9 mouse cellular contexts compared by ENCODE assay signal in the genomic region with DNA sequence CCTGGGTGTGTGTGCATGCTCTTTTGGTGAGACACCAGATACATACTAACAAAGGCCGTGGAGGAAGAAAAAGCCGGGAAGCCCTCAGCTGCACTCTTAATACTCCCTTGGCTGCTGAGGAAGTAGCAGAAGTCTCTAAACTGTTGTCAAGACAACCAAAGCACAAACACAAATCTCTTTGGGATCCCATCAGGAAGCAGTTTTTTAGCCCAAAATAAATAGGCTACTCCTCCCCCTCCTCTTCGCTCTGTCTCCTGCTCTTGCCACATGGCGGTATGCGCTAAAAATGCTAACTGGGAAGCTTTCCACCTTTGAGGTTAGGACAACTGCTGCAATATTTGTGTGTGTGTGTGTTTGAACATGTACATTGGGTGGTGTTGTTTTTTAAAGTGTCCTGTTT. TPM values are rescaled to one million over a fixed set of nuclear protein-coding genes. Genes with fewer than 3 reads are reported as not detected.
A peak's percentile ranks its signal among the peaks of the same experiment; 100 is the strongest.
DNase-seq lines count a peak whose midpoint lies in the region; ATAC-seq and TF ChIP-seq lines count a peak whose summit lies in the region.
"Had no signal": no experiment of that assay in that cellular context is flagged by ENCODE, and none has a peak within 500 bp of the region (broad histone marks: within the 10 kb centered on the region; RNA-seq: fewer than 3 reads in every experiment).

No protein-coding gene starts in this region.

- H3K4me1 ChIP-seq in kidney, adult 2 months (ENCODE audit: control insufficient read depth, insufficient read depth, low read length) = 0 out of 2 replicates have a peak, but pooled peaks cover 2% of the 10 kb centered on the region
- H3K4me1 ChIP-seq in embryonic facial prominence, embryonic 14.5 days (ENCODE audit: control insufficient read depth, insufficient read depth, low read length) = peaks cover 16% of the 10 kb centered on the region; the same call in 1 of the 2 replicates
- H3K4me1 ChIP-seq in hindbrain, embryonic 13.5 days (replicated peaks) = peaks cover 54% of the 10 kb centered on the region
- peaks cover 30% of the 10 kb centered on the region for H3K4me1 ChIP-seq in midbrain, embryonic 11.5 days (ENCODE audit: control insufficient read depth, insufficient read depth, low read length)

- H3K9me3 ChIP-seq in embryonic facial prominence, embryonic 14.5 days (ENCODE audit: control insufficient read depth, low read length) = no peaks in the 10 kb centered on the region
- H3K9me3 ChIP-seq in hindbrain, embryonic 13.5 days = no peaks in the 10 kb centered on the region
- H3K9me3 ChIP-seq in midbrain, embryonic 11.5 days (ENCODE audit: control insufficient read depth, low read length) = no peaks in the 10 kb centered on the region

- no peak overlapping the region for H3K4me2 ChIP-seq in embryonic facial prominence, embryonic 14.5 days (ENCODE audit: low read depth, low read length)
- 0 out of 2 replicates have a peak overlapping the region, but pooled peaks have one; percentile 10 for H3K4me2 ChIP-seq in hindbrain, embryonic 13.5 days
- no peak overlapping the region for H3K4me2 ChIP-seq in midbrain, embryonic 11.5 days

- ATAC-seq in embryonic facial prominence, embryonic 14.5 days (ENCODE audit: low read depth) = peak; percentile 30
- ATAC-seq in hindbrain, embryonic 13.5 days (ENCODE audit: low FRiP score) = no peak
- 0 out of 2 replicates have a peak, but pooled peaks have one; percentile 4 for ATAC-seq in midbrain, embryonic 11.5 days (ENCODE audit: low FRiP score)

- H3K27me3 ChIP-seq in kidney, adult 2 months (replicated peaks; ENCODE audit: control insufficient read depth, insufficient read depth, low read length) = no peaks in the 10 kb centered on the region
- no peaks in the 10 kb centered on the region for H3K27me3 ChIP-seq in embryonic facial prominence, embryonic 14.5 days (replicated peaks; ENCODE audit: control insufficient read depth, insufficient read depth, low read length)
- H3K27me3 ChIP-seq in hindbrain, embryonic 13.5 days = no peaks in the 10 kb centered on the region
- peaks cover 2% of the 10 kb centered on the region; the same call in 1 of the 2 replicates for H3K27me3 ChIP-seq in midbrain, embryonic 11.5 days (ENCODE audit: control insufficient read depth, insufficient read depth, low read length)

- no peak overlapping the region for H3K27ac ChIP-seq in kidney, adult 2 months (ENCODE audit: insufficient read depth, low read depth, low read length)
- no peak overlapping the region for H3K27ac ChIP-seq in embryonic facial prominence, embryonic 14.5 days (replicated peaks; ENCODE audit: low read depth, low read length)
- peak overlapping the region; percentile 36 for H3K27ac ChIP-seq in hindbrain, embryonic 13.5 days
- no peak overlapping the region for H3K27ac ChIP-seq in midbrain, embryonic 11.5 days (ENCODE audit: low read depth, low read length)

- no peaks in the 10 kb centered on the region for H3K36me3 ChIP-seq in kidney, adult 2 months (ENCODE audit: control insufficient read depth, insufficient read depth, low read length)
- no peaks in the 10 kb centered on the region for H3K36me3 ChIP-seq in embryonic facial prominence, embryonic 14.5 days (ENCODE audit: control insufficient read depth, insufficient read depth, low read length)
- peaks cover 11% of the 10 kb centered on the region; the same call in 1 of the 2 replicates for H3K36me3 ChIP-seq in hindbrain, embryonic 13.5 days
- no peaks in the 10 kb centered on the region for H3K36me3 ChIP-seq in midbrain, embryonic 11.5 days (ENCODE audit: control insufficient read depth, insufficient read depth, low read length)

- DNase-seq in kidney, adult 2 months = peak; percentile 54
- DNase-seq in kidney, adult 11 months = no peak
- peak; percentile 77 for DNase-seq in embryonic facial prominence, embryonic 14.5 days (ENCODE audit: low spot score)
- no peak for DNase-seq in midbrain, embryonic 11.5 days (ENCODE audit: low spot score, missing footprints)
- DNase-seq in c-Kit-positive CD71-positive TER-119-positive erythroid progenitor cells, embryonic 14.5 days (ENCODE audit: low spot score) = no peak
- no peak for DNase-seq in testis, postnatal 14 days (ENCODE audit: low spot score)
- no peak for DNase-seq in adrenal gland, postnatal 4 days (ENCODE audit: low spot score in 2 of 2)

- no peak overlapping the region for H3K9ac ChIP-seq in embryonic facial prominence, embryonic 14.5 days (ENCODE audit: low read depth, low read length)
- no peak overlapping the region for H3K9ac ChIP-seq in hindbrain, embryonic 13.5 days
- peak overlapping the region; percentile 27 for H3K9ac ChIP-seq in midbrain, embryonic 11.5 days (ENCODE audit: low read length)

- TF ChIP-seq CTCF in kidney, adult 2 months (conservative IDR thresholded peaks at IDR 0.05; ENCODE audit: insufficient read depth, insufficient read length, low read depth, low read length) = no peak

- no peak for TF ChIP-seq POLR2A in kidney, adult 2 months (IDR thresholded peaks at IDR 0.05; ENCODE audit: low read depth, low read length)

- H3K4me3 ChIP-seq in kidney, adult 2 months (ENCODE audit: insufficient read depth, low read depth, low read length) = no peak overlapping the region
- H3K4me3 ChIP-seq in embryonic facial prominence, embryonic 14.5 days (ENCODE audit: low read depth, low read length) = no peak overlapping the region
- H3K4me3 ChIP-seq in hindbrain, embryonic 13.5 days = no peak overlapping the region
- H3K4me3 ChIP-seq in midbrain, embryonic 11.5 days (ENCODE audit: low read depth, low read length) = no peak overlapping the region
- H3K4me3 ChIP-seq: erythroblast, embryonic 14.5 days had no signal

- 60% methylated on average over 5 of the region's 5 CpGs for WGBS in kidney, adult 2 months
- WGBS in embryonic facial prominence, embryonic 14.5 days = 50% methylated on average over 5 of the region's 5 CpGs
- WGBS in hindbrain, embryonic 13.5 days = 36% methylated on average over 5 of the region's 5 CpGs
- 60% methylated on average over 5 of the region's 5 CpGs for WGBS in midbrain, embryonic 11.5 days

RNA-seq across cellular contexts. Expression of gene Rab31, which starts 4.1 kb away (rescaled TPM):
- 16.8 and 17.6 TPM in 2 replicates for polyA plus RNA-seq in kidney, adult 2 months (2012; rRNA removed)
- 57.6 and 63.5 TPM in 2 replicates for polyA plus RNA-seq in embryonic facial prominence, embryonic 14.5 days (2014; fragmentation: Nextera tagmentation; extraction: Ambion mirVana)
- polyA plus RNA-seq in hindbrain, embryonic 13.5 days (2015; fragmentation: Nextera tagmentation; extraction: Ambion mirVana) = 73.0 and 74.0 TPM in 2 replicates
- polyA plus RNA-seq in midbrain, embryonic 11.5 days (2014; fragmentation: Nextera tagmentation; extraction: Ambion mirVana) = 67.6 and 72.9 TPM in 2 replicates
- 10 to 100 TPM; 43.3 to 46.2 TPM for total RNA-seq in adrenal gland, postnatal 4 days (2021)
- polyA plus RNA-seq: erythroblast, embryonic 14.5 days had no signal

RNA-seq across cellular contexts. Expression of gene Ppp4r1, which starts 13.9 kb away (rescaled TPM):
- 34.3 and 37.6 TPM in 2 replicates for polyA plus RNA-seq in kidney, adult 2 months (2012; rRNA removed)
- polyA plus RNA-seq in embryonic facial prominence, embryonic 14.5 days (2014; fragmentation: Nextera tagmentation; extraction: Ambion mirVana) = 39.5 and 43.3 TPM in 2 replicates
- polyA plus RNA-seq in hindbrain, embryonic 13.5 days (2015; fragmentation: Nextera tagmentation; extraction: Ambion mirVana) = 44.7 and 47.3 TPM in 2 replicates
- polyA plus RNA-seq in midbrain, embryonic 11.5 days (2014; fragmentation: Nextera tagmentation; extraction: Ambion mirVana) = 51.0 and 58.0 TPM in 2 replicates
- 10 to 100 TPM; 77.6 to 84.9 TPM for total RNA-seq in adrenal gland, postnatal 4 days (2021)

Comparison
In these comparisons a context has a peak if more than half of its experiments do, and no peak if none do; other contexts are left out.
1. DNase-seq: peak in kidney, adult 2 months (single experiment) and embryonic facial prominence, embryonic 14.5 days (single experiment); none in kidney, adult 11 months (single experiment), midbrain, embryonic 11.5 days (single experiment), c-Kit-positive CD71-positive TER-119-positive erythroid progenitor cells, embryonic 14.5 days (single experiment), testis, postnatal 14 days (single experiment) and adrenal gland, postnatal 4 days (0 of 2).